Mouse (Mus musculus): ENCODE measurements around the gene Akap5. TPM values are rescaled to one million over a fixed set of nuclear protein-coding genes. Genes with fewer than 3 reads are reported as not detected.
A peak's percentile ranks its signal among the peaks of the same experiment; 100 is the strongest.

Akap5 gene
- polyA plus RNA-seq, 1 experiment from 2014 or later, result 4.4 TPM

- Histone ChIP-seq H3K27ac (ENCODE audit: low read depth, low read length) (no peak overlapping the region), H3K27me3 (ENCODE audit: control insufficient read depth, insufficient read depth, low read length) (no peaks in the 10 kb centered on the region), H3K9me3 (ENCODE audit: control insufficient read depth, low read length) (no peaks in the 10 kb centered on the region), H3K9ac (ENCODE audit: low read length) (no peak overlapping the region), H3K4me3 (ENCODE audit: low read depth, low read length) (no peak overlapping the region), H3K4me1 (ENCODE audit: control insufficient read depth, insufficient read depth, low read length) (no peaks in the 10 kb centered on the region), H3K4me2 (ENCODE audit: low read depth) (no peak overlapping the region), H3K36me3 (ENCODE audit: control insufficient read depth, insufficient read depth, low read length) (0 out of 2 replicates have a peak, but pooled peaks cover 2% of the 10 kb centered on the region)
- ATAC-seq (ENCODE audit: insufficient read depth, low FRiP score, low TSS enrichment) (no peak), DNase-seq (ENCODE audit: low spot score) (no peak)
- WGBS, result 78% methylated on average over 5 of the region's 6 CpGs
Observed at GRCm38 (mm10) chr12:76345759-76346455, 21.2 kb downstream of the Akap5 start.

GRCm38 (mm10) chr12:76349680-76350220 lies 25.1 kb downstream of the Akap5 start:
- 80% methylated on average over 8 of the region's 8 CpGs for WGBS
- 0 out of 2 replicates have a peak, but pooled peaks cover 2% of the 10 kb centered on the region for H3K36me3 ChIP-seq (ENCODE audit: control insufficient read depth, insufficient read depth, low read length)
- H3K9me3 ChIP-seq (ENCODE audit: control insufficient read depth, low read length), result no peaks in the 10 kb centered on the region
- H3K4me3 ChIP-seq (ENCODE audit: low read depth, low read length), result no peak overlapping the region
- ATAC-seq (ENCODE audit: insufficient read depth, low FRiP score, low TSS enrichment) (no peak), DNase-seq (ENCODE audit: low spot score) (no peak)
- no peaks in the 10 kb centered on the region for H3K4me1 ChIP-seq (ENCODE audit: control insufficient read depth, insufficient read depth, low read length)
- no peak overlapping the region for H3K4me2 ChIP-seq (ENCODE audit: low read depth)
- H3K9ac ChIP-seq (ENCODE audit: low read length), result no peak overlapping the region
- H3K27ac ChIP-seq (ENCODE audit: low read depth, low read length), result no peak overlapping the region
- no peaks in the 10 kb centered on the region for H3K27me3 ChIP-seq (ENCODE audit: control insufficient read depth, insufficient read depth, low read length)

- WGBS, result 56% methylated on average over 1 of the region's 1 CpGs
- DNase-seq (ENCODE audit: low spot score) (no peak), ATAC-seq (ENCODE audit: insufficient read depth, low FRiP score, low TSS enrichment) (no peak)
- Histone ChIP-seq H3K4me3 (ENCODE audit: low read depth, low read length) (no peak overlapping the region), H3K4me1 (ENCODE audit: control insufficient read depth, insufficient read depth, low read length) (no peaks in the 10 kb centered on the region), H3K36me3 (ENCODE audit: control insufficient read depth, insufficient read depth, low read length) (no peaks in the 10 kb centered on the region), H3K27me3 (ENCODE audit: control insufficient read depth, insufficient read depth, low read length) (no peaks in the 10 kb centered on the region), H3K4me2 (ENCODE audit: low read depth) (no peak overlapping the region), H3K27ac (ENCODE audit: low read depth, low read length) (no peak overlapping the region), H3K9me3 (ENCODE audit: control insufficient read depth, low read length) (no peaks in the 10 kb centered on the region), H3K9ac (ENCODE audit: low read length) (no peak overlapping the region)
Observed at GRCm38 (mm10) chr12:76360868-76361267, 36.2 kb downstream of the Akap5 start.

- WGBS, result 75% methylated on average over 9 of the region's 9 CpGs
- Histone ChIP-seq H3K27me3 (ENCODE audit: control insufficient read depth, insufficient read depth, low read length) (no peaks in the 10 kb centered on the region), H3K4me1 (ENCODE audit: control insufficient read depth, insufficient read depth, low read length) (no peaks in the 10 kb centered on the region; the same call in 1 of the 2 replicates), H3K36me3 (ENCODE audit: control insufficient read depth, insufficient read depth, low read length) (no peaks in the 10 kb centered on the region), H3K9ac (ENCODE audit: low read length) (no peak overlapping the region), H3K4me3 (ENCODE audit: low read depth, low read length) (no peak overlapping the region), H3K4me2 (ENCODE audit: low read depth) (no peak overlapping the region), H3K27ac (ENCODE audit: low read depth, low read length) (no peak overlapping the region), H3K9me3 (ENCODE audit: control insufficient read depth, low read length) (no peaks in the 10 kb centered on the region)
- ATAC-seq (ENCODE audit: insufficient read depth, low FRiP score, low TSS enrichment) (no peak), DNase-seq (ENCODE audit: low spot score) (no peak)
Observed at GRCm38 (mm10) chr12:76361405-76362302, 37.0 kb downstream of the Akap5 start.

GRCm38 (mm10) chr12:76362303-76362676 lies 37.6 kb downstream of the Akap5 start:
- Histone ChIP-seq H3K27ac (ENCODE audit: low read depth, low read length) (no peak overlapping the region), H3K4me3 (ENCODE audit: low read depth, low read length) (no peak overlapping the region), H3K9ac (ENCODE audit: low read length) (no peak overlapping the region), H3K36me3 (ENCODE audit: control insufficient read depth, insufficient read depth, low read length) (no peaks in the 10 kb centered on the region), H3K4me1 (ENCODE audit: control insufficient read depth, insufficient read depth, low read length) (peaks cover 6% of the 10 kb centered on the region), H3K9me3 (ENCODE audit: control insufficient read depth, low read length) (no peaks in the 10 kb centered on the region), H3K27me3 (ENCODE audit: control insufficient read depth, insufficient read depth, low read length) (no peaks in the 10 kb centered on the region), H3K4me2 (ENCODE audit: low read depth) (no peak overlapping the region)
- WGBS, result 93% methylated on average over 9 of the region's 9 CpGs
- ATAC-seq (ENCODE audit: insufficient read depth, low FRiP score, low TSS enrichment), result no peak
- no peak for DNase-seq (ENCODE audit: low spot score)

- no peak overlapping the region for H3K27ac ChIP-seq (ENCODE audit: low read depth, low read length)
- ATAC-seq (ENCODE audit: insufficient read depth, low FRiP score, low TSS enrichment), result no peak
- no peak overlapping the region for H3K4me2 ChIP-seq (ENCODE audit: low read depth)
- DNase-seq (ENCODE audit: low spot score), result no peak
- 89% methylated on average over 3 of the region's 3 CpGs for WGBS
- no peak overlapping the region for H3K4me3 ChIP-seq (ENCODE audit: low read depth, low read length)
- H3K9ac ChIP-seq (ENCODE audit: low read length), result no peak overlapping the region
- no peaks in the 10 kb centered on the region for H3K27me3 ChIP-seq (ENCODE audit: control insufficient read depth, insufficient read depth, low read length)
- H3K9me3 ChIP-seq (ENCODE audit: control insufficient read depth, low read length), result no peaks in the 10 kb centered on the region
- H3K36me3 ChIP-seq (ENCODE audit: control insufficient read depth, insufficient read depth, low read length), result no peaks in the 10 kb centered on the region
- H3K4me1 ChIP-seq (ENCODE audit: control insufficient read depth, insufficient read depth, low read length), result peaks cover 20% of the 10 kb centered on the region
Observed at GRCm38 (mm10) chr12:76366276-76366675, 41.6 kb downstream of the Akap5 start.

GRCm38 (mm10) chr12:76367096-76367995 lies 42.7 kb downstream of the Akap5 start:
- ATAC-seq (ENCODE audit: insufficient read depth, low FRiP score, low TSS enrichment), result no peak
- H3K4me2 ChIP-seq (ENCODE audit: low read depth), result peak overlapping the region; percentile 89
- H3K9me3 ChIP-seq (ENCODE audit: control insufficient read depth, low read length), result no peaks in the 10 kb centered on the region
- 15% methylated on average over 14 of the region's 14 CpGs for WGBS
- H3K4me1 ChIP-seq (ENCODE audit: control insufficient read depth, insufficient read depth, low read length), result peaks cover 26% of the 10 kb centered on the region
- no peaks in the 10 kb centered on the region for H3K36me3 ChIP-seq (ENCODE audit: control insufficient read depth, insufficient read depth, low read length)
- DNase-seq (ENCODE audit: low spot score), result peak; percentile 51
- no peaks in the 10 kb centered on the region for H3K27me3 ChIP-seq (ENCODE audit: control insufficient read depth, insufficient read depth, low read length)
- H3K9ac ChIP-seq (ENCODE audit: low read length), result peak overlapping the region; percentile 12; the same call in 1 of the 2 replicates
- 0 out of 2 replicates have a peak overlapping the region, but pooled peaks have one; percentile 20 for H3K27ac ChIP-seq (ENCODE audit: low read depth, low read length)
- H3K4me3 ChIP-seq (ENCODE audit: low read depth, low read length), result peak overlapping the region; percentile 86; the same call in 1 of the 2 replicates

GRCm38 (mm10) chr12:76368201-76368789 lies 43.6 kb downstream of the Akap5 start:
- Histone ChIP-seq H3K4me3 (ENCODE audit: low read depth, low read length) (peak overlapping the region; percentile 86), H3K4me1 (ENCODE audit: control insufficient read depth, insufficient read depth, low read length) (peaks cover 27% of the 10 kb centered on the region), H3K27me3 (ENCODE audit: control insufficient read depth, insufficient read depth, low read length) (no peaks in the 10 kb centered on the region), H3K27ac (ENCODE audit: low read depth, low read length) (peak overlapping the region; percentile 98; the same call in 1 of the 2 replicates), H3K9ac (ENCODE audit: low read length) (peak overlapping the region; percentile 99), H3K4me2 (ENCODE audit: low read depth) (peak overlapping the region; percentile 89), H3K9me3 (ENCODE audit: control insufficient read depth, low read length) (no peaks in the 10 kb centered on the region), H3K36me3 (ENCODE audit: control insufficient read depth, insufficient read depth, low read length) (no peaks in the 10 kb centered on the region)
- no peak for DNase-seq (ENCODE audit: low spot score)
- WGBS, result 7% methylated on average over 9 of the region's 9 CpGs
- ATAC-seq (ENCODE audit: insufficient read depth, low FRiP score, low TSS enrichment), result no peak

Data from neural tube, embryonic 11.5 days (tissue).